Mouse (Mus musculus) limb, embryonic 10.5 days (tissue): ENCODE results near the gene Rnf144a. TPM values are rescaled to one million over a fixed set of nuclear protein-coding genes. Genes with fewer than 3 reads are reported as not detected.

Experiments used
- DNase-seq: peaks from one replicate; pipeline ENCODE4 v3.0.0-alpha.2; 2017; ENCODE audit warnings: low spot score
- H3K27ac ChIP-seq: fragments of 300-500 bp; sonication (generic); 2 replicates; pipeline ENCODE4 v1.5.1; 2016; ENCODE audit warnings: mild to moderate bottlenecking
- H3K27me3 ChIP-seq: fragments of 300-500 bp; sonication (generic); 2 replicates; pipeline ENCODE4 v1.6.1; 2016; ENCODE audit warnings: low read depth, mild to moderate bottlenecking; ENCODE audit not compliant: poor library complexity, severe bottlenecking
- H3K36me3 ChIP-seq: fragments of 300-500 bp; sonication (generic); 2 replicates; pipeline ENCODE4 v1.6.1; 2016; ENCODE audit warnings: mild to moderate bottlenecking, moderate library complexity
- H3K4me1 ChIP-seq: fragments of 300-500 bp; sonication (generic); 2 replicates; pipeline ENCODE4 v1.6.1; 2016
- H3K4me3 ChIP-seq: fragments of 300-500 bp; sonication (generic); 2 replicates; pipeline ENCODE4 v1.5.1; 2016; ENCODE audit warnings: mild to moderate bottlenecking, moderate library complexity
- H3K9me3 ChIP-seq: fragments of 300-500 bp; sonication (generic); replicated peaks from 2 replicates; pipeline ENCODE4 v1.6.1; 2016; ENCODE audit warnings: mild to moderate bottlenecking
- WGBS: fragments of 180-500 bp; shearing (Covaris S2); methylation state at CpG from one replicate; pipeline ENCODE4 v1.1.7; 2016; 5-methylcytosine and 5-hydroxymethylcytosine counted together
- polyA plus RNA-seq: library from polyadenylated mRNA; unstranded; fragments of >200 nt; fragmentation: Nextera tagmentation; extraction: Ambion mirVana; gene quantifications from 2 replicates; pipeline ENCODE4 v1.2.1, GENCODE M21; 2016

Gene Rnf144a
- polyA plus RNA-seq, 1 experiment from 2014 or later, result 54.9 TPM

DNA sequence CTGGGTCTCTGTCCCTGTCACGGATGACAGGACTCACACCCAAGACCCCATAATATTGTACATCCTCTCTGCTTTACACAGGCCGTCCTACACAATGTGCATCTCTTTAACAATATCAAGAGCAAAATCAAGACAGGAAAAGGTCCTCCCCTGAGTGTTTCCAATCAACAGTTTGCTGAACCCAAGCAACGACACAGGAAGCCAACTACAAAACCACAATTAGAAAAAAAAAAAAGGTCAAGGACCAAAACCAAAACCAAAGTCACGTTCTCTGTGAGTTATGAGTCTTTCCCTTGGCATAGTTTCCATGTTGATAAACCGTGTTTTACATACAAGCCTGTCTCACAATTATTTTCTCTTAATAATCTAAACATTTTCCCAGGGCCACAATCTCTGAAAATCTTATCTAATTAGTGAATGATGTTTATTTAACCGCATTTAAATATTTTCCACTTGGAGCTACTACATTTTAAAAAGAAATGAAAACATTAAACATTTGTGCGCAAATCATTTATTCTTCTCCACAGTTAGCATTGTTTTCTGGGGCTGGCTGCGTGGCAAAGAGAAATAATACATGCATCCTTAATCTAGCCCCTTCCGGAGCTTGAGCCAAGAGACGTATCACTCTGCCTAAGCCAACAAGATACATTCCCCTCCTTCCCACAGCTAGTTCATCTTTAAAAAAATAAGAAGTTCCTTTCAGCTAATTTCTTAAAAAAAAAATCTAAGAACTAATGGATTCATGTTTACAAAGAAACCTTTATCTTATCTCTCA lies 13.2 kb downstream of the Rnf144a start:
- H3K4me3 ChIP-seq, result no peak overlapping the region
- H3K36me3 ChIP-seq, result peaks cover 43% of the 10 kb centered on the region
- H3K4me1 ChIP-seq, result peaks cover 27% of the 10 kb centered on the region
- H3K9me3 ChIP-seq, result no peaks in the 10 kb centered on the region
- H3K27ac ChIP-seq, result no peak overlapping the region
- 89% methylated on average over 10 of the region's 10 CpGs for WGBS
- no peak for DNase-seq
- H3K27me3 ChIP-seq, result no peaks in the 10 kb centered on the region

DNA sequence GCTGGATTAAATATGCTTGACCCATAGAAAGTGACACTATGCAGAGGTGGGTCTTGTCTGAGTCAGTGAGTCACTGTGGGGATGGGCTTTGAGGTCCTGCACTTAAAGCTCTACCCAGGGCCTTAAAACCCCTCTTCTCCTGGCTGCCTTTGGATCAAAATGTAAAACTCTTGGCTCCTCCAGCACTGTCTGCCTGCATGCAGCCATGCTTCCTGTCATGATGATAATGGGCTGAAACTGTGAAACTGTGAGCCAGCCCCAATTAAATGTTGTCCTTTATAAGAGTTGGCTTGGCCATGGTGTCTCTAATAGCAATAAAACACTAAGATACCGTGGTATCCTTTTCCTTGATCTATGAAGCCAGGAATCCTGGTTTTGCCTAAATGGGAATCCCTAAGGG lies 13.8 kb downstream of the Rnf144a start:
- H3K27ac ChIP-seq, result no peak overlapping the region
- no peaks in the 10 kb centered on the region for H3K27me3 ChIP-seq
- 84% methylated on average over 1 of the region's 1 CpGs for WGBS
- peaks cover 42% of the 10 kb centered on the region for H3K36me3 ChIP-seq
- no peak overlapping the region for H3K4me3 ChIP-seq
- no peaks in the 10 kb centered on the region for H3K9me3 ChIP-seq
- DNase-seq, result no peak
- peaks cover 29% of the 10 kb centered on the region for H3K4me1 ChIP-seq

DNA sequence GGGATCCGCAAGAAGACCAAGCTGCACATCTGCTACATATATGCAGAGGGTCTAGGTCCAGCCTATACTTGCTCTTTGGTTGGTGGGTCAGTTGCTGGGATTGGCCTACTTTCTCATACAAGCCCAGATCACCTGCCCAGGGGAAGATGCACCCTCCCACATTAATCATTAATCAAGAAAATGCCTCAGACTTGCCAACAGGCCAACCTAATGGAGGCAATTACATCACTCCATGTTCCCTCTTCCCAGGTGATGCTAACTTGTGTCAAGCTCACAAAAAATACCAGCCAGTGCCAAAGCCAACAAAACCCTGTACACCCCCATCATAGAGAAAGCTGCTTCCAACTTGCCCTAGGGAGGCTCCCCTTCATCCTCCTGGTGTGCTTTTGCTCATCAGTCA lies 14.3 kb downstream of the Rnf144a start:
- Histone ChIP-seq H3K36me3 (peaks cover 42% of the 10 kb centered on the region), H3K9me3 (no peaks in the 10 kb centered on the region), H3K27me3 (no peaks in the 10 kb centered on the region), H3K4me3 (no peak overlapping the region), H3K4me1 (peaks cover 29% of the 10 kb centered on the region), H3K27ac (no peak overlapping the region)
- no peak for DNase-seq
- 94% methylated on average over 1 of the region's 1 CpGs for whole genome bisulfite sequencing

DNA sequence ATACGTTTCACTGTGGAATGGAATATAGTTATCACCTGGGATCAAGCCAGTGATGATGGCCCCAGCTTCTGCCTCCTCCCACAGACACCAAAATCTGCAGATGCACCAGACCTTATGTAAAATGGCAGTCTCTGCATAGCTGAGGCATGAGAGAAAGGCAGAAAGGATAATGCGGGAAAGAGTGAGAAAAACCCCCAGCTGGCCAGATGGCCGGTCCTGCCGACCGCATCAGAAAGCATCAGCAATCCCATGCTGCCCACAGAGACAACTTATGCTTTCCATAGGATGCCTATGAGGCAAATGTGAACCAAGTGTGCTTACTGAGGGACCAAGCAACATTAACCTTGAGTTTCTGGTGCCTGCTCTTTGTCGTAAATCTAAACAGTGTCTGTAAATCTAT lies 15.7 kb downstream of the Rnf144a start:
- WGBS, result 90% methylated on average over 6 of the region's 6 CpGs
- Histone ChIP-seq H3K4me3 (no peak overlapping the region), H3K36me3 (peaks cover 30% of the 10 kb centered on the region)

DNA sequence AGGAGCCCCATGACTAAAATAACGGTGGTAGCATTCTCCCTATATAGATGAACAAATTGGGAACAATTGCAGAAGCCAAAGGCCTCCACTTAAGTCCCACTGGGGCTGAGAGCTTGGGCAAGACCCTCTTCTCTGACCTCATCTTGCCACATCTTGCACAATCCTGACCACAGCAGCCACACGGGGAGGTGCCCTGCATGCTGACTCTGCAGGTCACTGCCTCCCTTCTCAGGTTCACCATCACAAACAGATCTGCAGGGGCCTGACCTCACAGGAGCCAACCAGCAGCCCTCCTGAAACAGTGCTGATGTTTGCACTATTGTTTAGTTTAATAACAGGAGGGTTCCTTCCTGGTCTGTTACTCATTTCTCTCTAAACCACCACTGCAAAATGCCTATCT lies 16.5 kb downstream of the Rnf144a start:
- Histone ChIP-seq H3K4me3 (no peak overlapping the region), H3K4me1 (peaks cover 39% of the 10 kb centered on the region), H3K27me3 (no peaks in the 10 kb centered on the region), H3K36me3 (peaks cover 22% of the 10 kb centered on the region), H3K27ac (no peak overlapping the region), H3K9me3 (no peaks in the 10 kb centered on the region)
- DNase-seq, result no peak
- 73% methylated on average over 2 of the region's 2 CpGs for WGBS

More for the DNA sequence above, 15.7 kb downstream of the Rnf144a start:
- Histone ChIP-seq H3K9me3 (no peaks in the 10 kb centered on the region), H3K4me1 (peaks cover 34% of the 10 kb centered on the region), H3K27ac (no peak overlapping the region), H3K27me3 (no peaks in the 10 kb centered on the region)
- no peak for DNase-seq

DNA sequence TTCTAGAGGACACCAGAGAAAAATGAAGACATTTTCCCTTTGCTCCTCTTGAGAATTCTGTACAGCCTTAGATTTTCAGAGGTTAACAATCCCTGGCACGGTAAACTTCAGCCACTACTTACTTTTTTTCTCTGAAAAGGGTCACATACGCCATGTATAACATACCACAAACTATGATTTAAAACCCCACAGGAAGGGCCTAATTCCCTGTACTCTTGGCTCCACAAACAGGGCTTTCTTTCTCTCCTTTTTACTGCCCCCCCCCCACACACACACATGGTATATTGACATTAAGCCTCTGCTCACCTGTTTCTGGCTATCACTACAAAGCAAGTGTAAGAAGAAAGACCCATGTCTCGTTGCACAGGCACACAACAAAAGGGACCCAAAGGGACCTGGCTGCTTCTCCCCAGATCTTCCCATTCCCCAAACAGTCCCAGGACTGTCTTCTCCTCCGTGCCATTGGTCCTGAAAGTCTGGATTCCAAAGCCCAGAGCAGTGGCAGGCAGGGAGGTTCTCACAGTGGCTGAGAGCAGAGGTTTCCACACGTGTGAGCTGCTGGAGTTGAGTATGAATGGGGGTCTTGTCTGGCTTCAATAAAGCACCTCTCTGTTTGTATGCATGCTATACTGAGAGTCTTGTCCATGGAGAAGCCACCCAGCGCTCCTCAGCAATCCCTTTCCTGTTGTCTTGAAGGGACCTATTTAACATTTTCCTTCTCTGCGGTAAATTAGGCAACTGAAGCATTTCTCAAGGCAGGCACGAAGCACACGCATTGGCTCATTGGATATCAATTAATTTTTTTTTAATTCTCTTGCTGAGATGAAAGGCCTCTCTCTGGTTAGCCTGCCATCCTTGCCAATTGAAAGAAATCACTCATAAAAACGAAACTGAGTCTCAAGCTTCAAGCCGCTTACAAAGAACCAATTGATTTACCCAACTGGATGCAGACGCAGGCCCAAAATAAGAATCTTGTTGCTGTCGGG lies 20.3 kb downstream of the Rnf144a start:
- no peak overlapping the region for H3K4me3 ChIP-seq
- H3K27ac ChIP-seq, result peak overlapping the region; percentile 72
- H3K36me3 ChIP-seq, result peaks cover 19% of the 10 kb centered on the region
- WGBS, result 76% methylated on average over 13 of the region's 13 CpGs
- DNase-seq, result no peak
- H3K4me1 ChIP-seq, result peaks cover 30% of the 10 kb centered on the region
- no peaks in the 10 kb centered on the region for H3K9me3 ChIP-seq
- no peaks in the 10 kb centered on the region for H3K27me3 ChIP-seq

DNA sequence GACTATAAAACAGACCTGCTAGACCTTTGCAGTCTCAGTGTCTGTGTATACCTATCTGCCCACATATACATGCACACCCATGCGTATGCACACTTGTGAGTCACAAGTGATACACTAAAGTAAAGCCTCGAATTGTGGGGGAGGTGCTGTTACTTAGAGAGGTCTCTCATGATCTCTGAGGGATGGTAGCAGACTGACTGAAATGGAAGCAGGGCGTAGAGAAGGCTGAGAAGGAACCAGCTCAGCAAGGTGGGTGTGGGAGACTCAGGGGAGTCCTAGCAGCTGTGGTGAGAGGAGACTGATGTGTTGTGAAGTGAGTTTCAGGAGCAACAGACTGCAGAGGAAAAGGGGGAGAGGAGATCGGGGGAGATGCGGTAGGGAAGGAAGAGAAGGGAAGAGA lies 21.8 kb downstream of the Rnf144a start:
- Histone ChIP-seq H3K4me1 (peaks cover 30% of the 10 kb centered on the region), H3K4me3 (no peak overlapping the region), H3K36me3 (peaks cover 29% of the 10 kb centered on the region), H3K27ac (peak overlapping the region; percentile 72; the same call in 1 of the 2 replicates), H3K27me3 (no peaks in the 10 kb centered on the region), H3K9me3 (no peaks in the 10 kb centered on the region)
- no peak for DNase-seq
- WGBS, result 90% methylated on average over 5 of the region's 5 CpGs

DNA sequence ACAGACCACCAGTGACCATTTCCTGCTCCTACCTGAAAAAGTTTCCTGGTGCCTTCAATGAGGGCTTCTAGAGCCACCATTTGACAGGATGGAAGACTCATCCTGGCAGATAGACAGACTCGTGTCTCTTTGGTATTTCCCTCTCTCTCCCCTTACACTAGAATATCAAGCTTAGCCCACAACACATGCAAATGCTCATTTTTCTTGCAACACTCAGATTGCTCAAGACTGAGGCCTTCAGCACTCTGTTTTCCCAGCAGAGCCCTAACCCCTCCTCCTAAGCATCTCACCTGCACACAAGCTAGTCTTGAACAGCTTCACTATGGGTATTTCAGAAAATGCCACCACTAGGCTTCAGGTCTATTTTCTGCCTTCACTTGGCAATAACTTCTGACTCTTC lies 23.9 kb downstream of the Rnf144a start:
- DNase-seq, result no peak
- no peak overlapping the region for H3K4me3 ChIP-seq
- H3K27me3 ChIP-seq, result no peaks in the 10 kb centered on the region
- no peak overlapping the region for H3K27ac ChIP-seq
- H3K9me3 ChIP-seq, result no peaks in the 10 kb centered on the region
- peaks cover 27% of the 10 kb centered on the region for H3K4me1 ChIP-seq
- 96% methylated on average over 1 of the region's 1 CpGs for WGBS
- peaks cover 47% of the 10 kb centered on the region for H3K36me3 ChIP-seq

DNA sequence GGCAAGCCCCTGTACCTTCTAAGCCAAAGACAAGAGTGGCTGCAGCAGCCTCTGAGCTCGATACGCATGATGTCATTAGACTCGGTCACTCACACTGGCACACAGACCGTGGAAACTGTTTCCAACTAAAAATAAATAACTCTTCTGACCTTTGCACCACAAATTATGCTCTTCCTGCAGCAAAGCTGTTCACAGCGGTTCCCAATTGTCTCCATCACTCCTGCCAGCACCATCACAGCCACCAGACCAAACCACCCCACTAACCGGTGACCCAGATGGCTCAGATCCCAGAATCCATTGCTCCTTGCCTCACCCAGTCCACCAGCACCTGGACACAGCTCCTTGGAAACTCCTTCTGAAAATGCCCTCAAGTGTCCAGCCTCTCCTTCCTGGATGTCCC lies 27.5 kb downstream of the Rnf144a start:
- 79% methylated on average over 6 of the region's 6 CpGs for WGBS
- H3K27me3 ChIP-seq, result no peaks in the 10 kb centered on the region
- DNase-seq, result no peak
- no peak overlapping the region for H3K27ac ChIP-seq
- H3K36me3 ChIP-seq, result peaks cover 83% of the 10 kb centered on the region
- no peak overlapping the region for H3K4me3 ChIP-seq
- H3K4me1 ChIP-seq, result no peaks in the 10 kb centered on the region
- no peaks in the 10 kb centered on the region for H3K9me3 ChIP-seq

DNA sequence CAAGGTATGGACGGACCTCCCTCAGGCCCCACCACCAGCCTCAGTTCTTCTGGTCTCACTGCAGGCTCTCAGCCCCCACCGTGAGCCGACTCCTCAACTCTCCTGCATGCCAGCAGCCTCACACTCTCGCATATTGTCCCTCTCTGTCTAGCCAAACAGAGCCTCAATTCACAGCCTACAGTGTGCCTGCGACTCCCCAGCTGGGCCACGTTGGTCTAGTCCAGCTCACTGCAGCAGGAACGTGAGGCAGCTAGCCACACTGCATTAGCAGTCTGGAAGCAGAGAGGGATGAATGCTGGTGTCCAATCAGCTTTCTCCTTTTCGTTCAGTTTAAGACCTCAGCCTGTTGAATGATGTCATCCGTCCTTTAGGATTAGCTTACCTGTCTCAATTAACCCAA lies 28.1 kb downstream of the Rnf144a start:
- Histone ChIP-seq H3K27ac (no peak overlapping the region), H3K9me3 (no peaks in the 10 kb centered on the region), H3K4me3 (no peak overlapping the region), H3K36me3 (peaks cover 85% of the 10 kb centered on the region), H3K4me1 (no peaks in the 10 kb centered on the region), H3K27me3 (no peaks in the 10 kb centered on the region)
- no peak for DNase-seq
- WGBS, result 82% methylated on average over 9 of the region's 9 CpGs

DNA sequence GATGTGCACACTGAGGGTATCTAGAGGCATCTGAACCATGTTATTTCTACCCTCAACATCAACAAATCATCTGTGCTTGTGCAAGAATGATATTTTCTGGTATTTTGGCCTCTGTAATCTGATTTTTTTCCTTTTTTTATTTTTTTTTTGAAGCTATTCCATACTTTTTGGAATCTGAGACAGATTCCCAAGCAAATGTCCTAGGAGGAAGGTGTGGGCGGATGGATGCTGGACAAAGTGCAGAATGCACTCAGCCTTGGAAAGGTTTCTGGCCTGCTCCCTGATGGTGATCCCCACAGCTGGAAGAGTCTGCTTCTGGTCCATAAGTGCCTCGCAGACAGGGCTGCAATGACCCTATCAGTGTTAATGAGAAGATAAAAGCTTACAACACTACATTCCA lies 28.9 kb downstream of the Rnf144a start:
- Histone ChIP-seq H3K4me1 (no peaks in the 10 kb centered on the region), H3K27me3 (no peaks in the 10 kb centered on the region), H3K27ac (no peak overlapping the region), H3K9me3 (no peaks in the 10 kb centered on the region), H3K36me3 (peaks cover 89% of the 10 kb centered on the region), H3K4me3 (no peak overlapping the region)
- no peak for DNase-seq
- 90% methylated on average over 2 of the region's 2 CpGs for WGBS

DNA sequence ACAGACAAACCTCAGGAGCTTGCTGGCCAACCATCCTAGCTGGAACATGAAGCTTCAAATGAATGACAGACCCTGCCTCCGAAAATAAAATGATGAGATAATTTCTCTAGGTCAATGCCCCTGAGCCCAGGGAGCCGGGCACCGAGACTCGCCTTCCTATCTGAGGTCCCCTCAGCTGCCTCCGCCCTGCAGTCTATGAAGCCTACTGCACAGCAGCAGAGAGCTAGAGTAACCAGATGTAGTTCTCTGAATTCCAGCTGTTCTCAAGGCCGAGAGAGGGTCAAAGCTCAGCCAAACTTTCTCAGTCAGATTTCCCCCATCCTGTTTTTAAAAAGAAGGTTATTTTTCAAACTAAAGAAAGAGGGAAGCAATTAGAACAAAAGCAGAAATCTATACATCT lies 29.3 kb downstream of the Rnf144a start:
- 95% methylated on average over 6 of the region's 6 CpGs for WGBS
- Histone ChIP-seq H3K27me3 (no peaks in the 10 kb centered on the region), H3K27ac (no peak overlapping the region), H3K4me1 (no peaks in the 10 kb centered on the region), H3K36me3 (peaks cover 94% of the 10 kb centered on the region), H3K9me3 (no peaks in the 10 kb centered on the region), H3K4me3 (no peak overlapping the region)
- no peak for DNase-seq

DNA sequence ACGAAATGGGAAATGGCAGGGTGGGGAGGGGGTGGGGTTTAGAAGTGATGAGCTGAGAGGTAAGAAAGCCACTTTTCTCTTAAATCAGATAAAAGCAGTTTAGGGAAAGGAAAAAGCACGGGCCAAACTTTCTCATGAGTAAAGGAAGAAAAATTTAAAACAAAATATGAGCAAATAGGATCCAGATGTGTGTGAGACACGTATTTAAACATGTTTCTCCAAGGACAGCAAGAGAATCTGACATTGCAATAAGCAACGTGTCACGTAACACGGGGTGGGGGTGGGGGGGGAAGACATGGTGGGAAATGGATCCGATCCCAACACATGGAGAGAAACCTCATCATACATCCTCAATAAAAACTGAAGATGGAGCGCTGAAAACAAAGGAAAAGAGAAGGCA lies 33.3 kb downstream of the Rnf144a start:
- Histone ChIP-seq H3K36me3 (peaks cover 93% of the 10 kb centered on the region), H3K4me1 (no peaks in the 10 kb centered on the region), H3K4me3 (no peak overlapping the region), H3K9me3 (no peaks in the 10 kb centered on the region), H3K27me3 (no peaks in the 10 kb centered on the region), H3K27ac (no peak overlapping the region)
- 89% methylated on average over 8 of the region's 8 CpGs for WGBS
- no peak for DNase-seq
